In the genomic region with DNA sequence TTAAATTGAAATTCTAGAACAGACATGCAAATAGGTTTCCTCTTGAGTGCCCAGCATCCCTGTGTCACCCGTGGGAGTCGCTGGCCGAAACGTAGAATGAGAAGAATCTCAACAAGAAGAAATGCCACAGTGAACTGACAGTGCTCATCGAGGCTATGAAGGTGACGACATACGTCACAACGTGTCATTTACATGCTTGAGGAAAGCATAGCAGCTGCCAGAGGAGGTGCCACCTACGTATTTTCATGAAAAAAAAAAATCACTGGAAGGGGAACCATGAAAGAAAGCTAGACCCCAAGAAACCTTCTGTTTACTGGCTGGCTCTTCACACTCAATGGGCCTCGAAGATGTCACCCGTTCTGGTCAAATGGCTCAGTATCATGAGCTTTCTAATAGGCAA, we compare ENCODE assay signal across 23 mouse cellular contexts. TPM values are rescaled to one million over a fixed set of nuclear protein-coding genes. Genes with fewer than 3 reads are reported as not detected.
DNase-seq lines count a peak whose midpoint lies in the region; ATAC-seq and TF ChIP-seq lines count a peak whose summit lies in the region.
"Had no signal": no experiment of that assay in that cellular context is flagged by ENCODE, and none has a peak within 500 bp of the region (broad histone marks: within the 10 kb centered on the region; RNA-seq: fewer than 3 reads in every experiment).

No protein-coding gene starts in this region.

- H3K36me3 ChIP-seq in spleen, adult 2 months (ENCODE audit: control insufficient read depth, insufficient read depth, low read length): no peaks in the 10 kb centered on the region
- H3K36me3 ChIP-seq in macrophage (ENCODE audit: inconsistent target): no peaks in the 10 kb centered on the region
- H3K36me3 ChIP-seq in kidney, embryonic 14.5 days (ENCODE audit: control insufficient read depth, insufficient read depth, low read length): no peaks in the 10 kb centered on the region
- H3K36me3 ChIP-seq in kidney, adult 2 months (ENCODE audit: control insufficient read depth, insufficient read depth, low read length): no peaks in the 10 kb centered on the region
- H3K36me3 ChIP-seq: embryonic facial prominence, embryonic 13.5 days; forebrain, embryonic 10.5 days; hindbrain, embryonic 15.5 days; neural tube, embryonic 12.5 days had no signal

- no peak overlapping the region for H3K9ac ChIP-seq in kidney, embryonic 14.5 days (ENCODE audit: low read depth, low read length)
- H3K9ac ChIP-seq: embryonic facial prominence, embryonic 13.5 days; hindbrain, embryonic 15.5 days; neural tube, embryonic 12.5 days had no signal

- no peak for TF ChIP-seq CTCF in spleen, adult 2 months (IDR thresholded peaks at IDR 0.05; ENCODE audit: extremely low read depth, insufficient read depth, insufficient read length, insufficient replicate concordance)
- no peak for TF ChIP-seq CTCF in kidney, adult 2 months (conservative IDR thresholded peaks at IDR 0.05; ENCODE audit: insufficient read depth, insufficient read length, low read depth, low read length)

- ATAC-seq in granulocyte monocyte progenitor cell, adult 5-6 weeks (replicated peaks; ENCODE audit: poor library complexity, severe bottlenecking): peak; percentile 44
- ATAC-seq in kidney, embryonic 14.5 days (ENCODE audit: low FRiP score, low TSS enrichment): no peak
- ATAC-seq: midbrain, embryonic 16.5 days had no signal

- peaks cover 3% of the 10 kb centered on the region; the same call in 1 of the 2 replicates for H3K4me1 ChIP-seq in spleen, adult 2 months (ENCODE audit: control insufficient read depth, insufficient read depth, insufficient read length)
- H3K4me1 ChIP-seq in kidney, embryonic 14.5 days (ENCODE audit: control insufficient read depth, insufficient read depth, low read length): no peaks in the 10 kb centered on the region
- no peaks in the 10 kb centered on the region for H3K4me1 ChIP-seq in kidney, adult 2 months (ENCODE audit: control insufficient read depth, insufficient read depth, low read length)
- H3K4me1 ChIP-seq: forebrain, embryonic 10.5 days; hindbrain, embryonic 15.5 days; neural tube, embryonic 12.5 days had no signal

- H3K4me2 ChIP-seq in kidney, embryonic 14.5 days (replicated peaks; ENCODE audit: low read depth, low read length): no peak overlapping the region
- H3K4me2 ChIP-seq: heart, embryonic 11.5 days; hindbrain, embryonic 15.5 days; neural tube, embryonic 12.5 days had no signal

- H3K27ac ChIP-seq in spleen, adult 2 months (ENCODE audit: insufficient read depth, low read length): peak overlapping the region; percentile 63; the same call in 1 of the 2 replicates
- no peak overlapping the region for H3K27ac ChIP-seq in macrophage
- no peak overlapping the region for H3K27ac ChIP-seq in kidney, embryonic 14.5 days (ENCODE audit: low read depth, low read length)
- no peak overlapping the region for H3K27ac ChIP-seq in kidney, adult 2 months (ENCODE audit: insufficient read depth, low read depth, low read length)
- H3K27ac ChIP-seq: forebrain, embryonic 10.5 days; hindbrain, embryonic 15.5 days; neural tube, embryonic 12.5 days had no signal

- no peaks in the 10 kb centered on the region for H3K79me2 ChIP-seq in macrophage (ENCODE audit: inconsistent target)

- intact Hi-C loops in left cerebral cortex, postnatal 4 days (cut with DNase I): no loop called here

- peak overlapping the region; percentile 1; the same call in 1 of the 2 replicates for H3K4me3 ChIP-seq in spleen, adult 2 months (ENCODE audit: extremely low read depth, insufficient read depth, insufficient read length)
- H3K4me3 ChIP-seq in macrophage (ENCODE audit: inconsistent target): peak overlapping the region; percentile 13; the same call in 1 of the 2 replicates
- no peak overlapping the region for H3K4me3 ChIP-seq in kidney, embryonic 14.5 days (ENCODE audit: low read length)
- H3K4me3 ChIP-seq in kidney, adult 2 months (ENCODE audit: insufficient read depth, low read depth, low read length): no peak overlapping the region
- H3K4me3 ChIP-seq: embryonic facial prominence, embryonic 13.5 days; forebrain, embryonic 10.5 days; hindbrain, embryonic 15.5 days; neural tube, embryonic 12.5 days had no signal

- TF ChIP-seq POLR2A in spleen, adult 2 months (IDR thresholded peaks at IDR 0.05; ENCODE audit: low read depth, low read length): no peak
- TF ChIP-seq POLR2A in kidney, adult 2 months (IDR thresholded peaks at IDR 0.05; ENCODE audit: low read depth, low read length): no peak

- no peaks in the 10 kb centered on the region for H3K27me3 ChIP-seq in spleen, adult 2 months (ENCODE audit: control insufficient read depth, insufficient read depth, low read length)
- no peaks in the 10 kb centered on the region for H3K27me3 ChIP-seq in kidney, embryonic 14.5 days (ENCODE audit: control insufficient read depth, insufficient read depth, low read length)
- H3K27me3 ChIP-seq in kidney, adult 2 months (replicated peaks; ENCODE audit: control insufficient read depth, insufficient read depth, low read length): no peaks in the 10 kb centered on the region
- H3K27me3 ChIP-seq: hindbrain, embryonic 15.5 days; neural tube, embryonic 12.5 days had no signal

- 34% methylated on average over 11 of the region's 11 CpGs for WGBS in spleen, adult 2 months
- 59% methylated on average over 11 of the region's 11 CpGs for WGBS in macrophage (ENCODE audit: missing documents)
- WGBS in kidney, embryonic 14.5 days: 67% methylated on average over 11 of the region's 11 CpGs
- 62% methylated on average over 11 of the region's 11 CpGs for WGBS in kidney, adult 2 months

- DNase-seq in spleen, adult 2 months (ENCODE audit: low read depth in 1 of 2, low spot score in 2 of 2): peak in 1 of 2 experiments; percentile 73
- DNase-seq in spleen, adult 12 weeks (ENCODE audit: low spot score): no peak
- DNase-seq in gastrocnemius, adult 8-10 months (ENCODE audit: low spot score in 2 of 2): no peak
- no peak for DNase-seq in left cerebral cortex, postnatal 4 days
- no peak for DNase-seq in kidney, adult 2 months
- DNase-seq: adrenal gland, postnatal 10 days; cerebellum, adult 11-12 months; kidney, adult 11 months; kidney, postnatal 25 days; layer of hippocampus, adult 9-11 months; right cerebral cortex, postnatal 4 days had no signal

- H3K9me3 ChIP-seq in kidney, embryonic 14.5 days (ENCODE audit: control insufficient read depth, low read length): no peaks in the 10 kb centered on the region
- H3K9me3 ChIP-seq: embryonic facial prominence, embryonic 13.5 days; forebrain, embryonic 10.5 days; hindbrain, embryonic 15.5 days; neural tube, embryonic 12.5 days had no signal

RNA-seq across cellular contexts. Expression of a gene that starts 54.0 kb away (rescaled TPM):
- polyA plus RNA-seq in spleen, adult 2 months (2012; rRNA removed): 1.1 and 1.2 TPM in 2 replicates
- not detected in 2 replicates for total RNA-seq in granulocyte monocyte progenitor cell, adult 5-6 weeks (2014; fragmentation: Nextera tagmentation)
- not detected in 2 replicates for total RNA-seq in granulocyte monocyte progenitor cell, adult 5-6 weeks (2017)
- not detected for total RNA-seq in macrophage (2018; cell fraction: chromatin; rRNA removed)
- not detected for total RNA-seq in macrophage (2018; cell fraction: cytosol; rRNA removed)
- total RNA-seq in macrophage (2018; cell fraction: nucleus; rRNA removed): under 1 TPM in 1 of 26 experiments, not detected in 25; 0.22 TPM
- not detected in 3 replicates for polyA plus RNA-seq in macrophage (2018)
- total RNA-seq in gastrocnemius, adult 8-10 months (2022): not detected
- not detected in 2 replicates for polyA plus RNA-seq in kidney, embryonic 14.5 days (2014; fragmentation: Nextera tagmentation; extraction: Ambion mirVana)
- 1 to 10 TPM in 1 of 2 experiments, under 1 TPM in 1; 0.44 to 1.3 TPM for total RNA-seq in left cerebral cortex, postnatal 4 days (2021)
- 0.04 and 0.16 TPM in 2 replicates for polyA plus RNA-seq in kidney, adult 2 months (2012; rRNA removed)
- total RNA-seq: adrenal gland, postnatal 10 days; gastrocnemius, postnatal 4 days; heart, postnatal 14 days; MEL had no signal
- polyA plus RNA-seq: embryonic facial prominence, embryonic 13.5 days; forebrain, embryonic 10.5 days; heart, embryonic 11.5 days had no signal

Comparison
In these comparisons a context has a peak if more than half of its experiments do, and no peak if none do; other contexts are left out.
1. H3K4me3 ChIP-seq: peak in spleen, adult 2 months (single experiment) and macrophage (single experiment); none in kidney, embryonic 14.5 days (single experiment) and kidney, adult 2 months (single experiment).